Mouse (Mus musculus): ENCODE data around the gene Diaph2.

- TF ChIP-seq CTCF (IDR thresholded peaks at IDR 0.05; ENCODE audit: control insufficient read depth, insufficient read depth, insufficient read length): no peak
- no peak for TF ChIP-seq CEBPB (IDR thresholded peaks at IDR 0.05; ENCODE audit: low read depth)
- TF ChIP-seq MAX (IDR thresholded peaks at IDR 0.05): no peak
- no peak for TF ChIP-seq MYOD1 (IDR thresholded peaks at IDR 0.05; ENCODE audit: control insufficient read depth, insufficient read length, low read depth)
- no peak for TF ChIP-seq USF1 (IDR thresholded peaks at IDR 0.05; ENCODE audit: low read depth)
- TF ChIP-seq MYOG (IDR thresholded peaks at IDR 0.05; ENCODE audit: control insufficient read depth, extremely low read depth, insufficient read length): no peak
Measured at GRCm38 (mm10) chrX:129709656-129710055, 39.9 kb upstream of the Diaph2 start.
